Mouse (Mus musculus) A20 (cell line): ENCODE measurements around the gene Izumo4.
A peak's percentile ranks its signal among the peaks of the same experiment; 100 is the strongest.

ENCODE experiments used
- DNase-seq: peaks from one replicate; pipeline ENCODE4 v3.0.0-alpha.2; 2011; ENCODE audit warnings: low read depth, low spot score

Izumo4 gene

GRCm38 (mm10) chr10:80669737-80670485 is 32.1 kb upstream of the Izumo4 start:
- DNase-seq, result no peak

- no peak for DNase-seq
Observed at GRCm38 (mm10) chr10:80670531-80670930, 31.5 kb upstream of the Izumo4 start.

- DNase-seq, result no peak
Observed at GRCm38 (mm10) chr10:80671251-80671650, 30.7 kb upstream of the Izumo4 start.

- DNase-seq, result no peak
Observed at GRCm38 (mm10) chr10:80671936-80672690, 29.9 kb upstream of the Izumo4 start.

GRCm38 (mm10) chr10:80673690-80674089 is 28.3 kb upstream of the Izumo4 start:
- DNase-seq, result no peak

GRCm38 (mm10) chr10:80674161-80674711 is 27.7 kb upstream of the Izumo4 start:
- DNase-seq, result no peak

GRCm38 (mm10) chr10:80674851-80675404 is 27.1 kb upstream of the Izumo4 start:
- no peak for DNase-seq

- DNase-seq, result peak; percentile 52
Observed at GRCm38 (mm10) chr10:80675405-80676197, 26.4 kb upstream of the Izumo4 start.

- peak; percentile 100 for DNase-seq
Observed at GRCm38 (mm10) chr10:80676198-80676928, 25.6 kb upstream of the Izumo4 start.

- DNase-seq, result peak; percentile 78
Observed at GRCm38 (mm10) chr10:80677128-80677875, 24.7 kb upstream of the Izumo4 start.

- peak; percentile 89 for DNase-seq
Observed at GRCm38 (mm10) chr10:80677942-80678436, 24.0 kb upstream of the Izumo4 start, which contains the start of gene Mknk2. Gene Mknk2 (minus strand): TSS chr10:80678112.

- DNase-seq, result peak; percentile 87
Observed at GRCm38 (mm10) chr10:80678601-80679377, 23.2 kb upstream of the Izumo4 start.

- DNase-seq, result peak; percentile 21
Observed at GRCm38 (mm10) chr10:80679556-80680259, 22.3 kb upstream of the Izumo4 start.

GRCm38 (mm10) chr10:80680260-80680696 is 21.7 kb upstream of the Izumo4 start:
- peak; percentile 48 for DNase-seq

GRCm38 (mm10) chr10:80682003-80682402 is 20.0 kb upstream of the Izumo4 start:
- peak; percentile 77 for DNase-seq

GRCm38 (mm10) chr10:80683647-80684046 is 18.3 kb upstream of the Izumo4 start:
- no peak for DNase-seq

- DNase-seq, result peak; percentile 80
Observed at GRCm38 (mm10) chr10:80684214-80684613, 17.8 kb upstream of the Izumo4 start.

- no peak for DNase-seq
Observed at GRCm38 (mm10) chr10:80684984-80685383, 17.0 kb upstream of the Izumo4 start.
